14 mouse cellular contexts compared by ENCODE assay signal in genomic region chr9:16014115-16014514, GRCm38 (mm10).
A peak's percentile ranks its signal among the peaks of the same experiment; 100 is the strongest.
DNase-seq lines count a peak whose midpoint lies in the region; ATAC-seq and TF ChIP-seq lines count a peak whose summit lies in the region.
"Had no signal": no experiment of that assay in that cellular context is flagged by ENCODE, and none has a peak within 500 bp of the region (broad histone marks: within the 10 kb centered on the region; RNA-seq: fewer than 3 reads in every experiment).

No protein-coding gene starts in this region.

- WGBS in lung, postnatal 0 days: 68% methylated on average over 2 of the region's 2 CpGs
- 3% methylated on average over 2 of the region's 2 CpGs for WGBS in forebrain, embryonic 13.5 days
- WGBS in intestine, embryonic 15.5 days: 81% methylated on average over 2 of the region's 2 CpGs

- no peaks in the 10 kb centered on the region for H3K9me3 ChIP-seq in lung, postnatal 0 days (ENCODE audit: low read length)
- peaks cover 2% of the 10 kb centered on the region; the same call in 1 of the 2 replicates for H3K9me3 ChIP-seq in forebrain, embryonic 13.5 days (replicated peaks)
- no peaks in the 10 kb centered on the region for H3K9me3 ChIP-seq in intestine, embryonic 15.5 days
- H3K9me3 ChIP-seq: heart, embryonic 12.5 days had no signal

- no peak for ATAC-seq in lung, postnatal 0 days
- ATAC-seq in forebrain, embryonic 13.5 days: peak; percentile 95
- no peak for ATAC-seq in intestine, embryonic 15.5 days
- ATAC-seq: activated CD4-positive, CD25-positive, alpha-beta regulatory T cell, adult 4 months had no signal

- no peak overlapping the region for H3K4me2 ChIP-seq in lung, postnatal 0 days (replicated peaks; ENCODE audit: low read depth, low read length)
- H3K4me2 ChIP-seq in forebrain, embryonic 13.5 days: no peak overlapping the region
- H3K4me2 ChIP-seq in intestine, embryonic 15.5 days (replicated peaks): no peak overlapping the region
- H3K4me2 ChIP-seq: heart, embryonic 12.5 days; limb, embryonic 12.5 days had no signal

- no peak for TF ChIP-seq CTCF in lung, postnatal 0 days (IDR thresholded peaks at IDR 0.05)

- H3K4me3 ChIP-seq in lung, postnatal 0 days (ENCODE audit: low read depth, low read length): no peak overlapping the region
- H3K4me3 ChIP-seq in forebrain, embryonic 13.5 days: no peak overlapping the region
- no peak overlapping the region for H3K4me3 ChIP-seq in intestine, embryonic 15.5 days (replicated peaks)
- H3K4me3 ChIP-seq: erythroblast, embryonic 14.5 days; heart, embryonic 12.5 days; limb, embryonic 12.5 days had no signal

- TF ChIP-seq EP300 in lung, postnatal 0 days (IDR thresholded peaks at IDR 0.05): no peak

- H3K9ac ChIP-seq in lung, postnatal 0 days (replicated peaks; ENCODE audit: low read depth): no peak overlapping the region
- no peak overlapping the region for H3K9ac ChIP-seq in forebrain, embryonic 13.5 days
- H3K9ac ChIP-seq in intestine, embryonic 15.5 days: no peak overlapping the region
- H3K9ac ChIP-seq: heart, embryonic 12.5 days; limb, embryonic 12.5 days had no signal

- H3K27ac ChIP-seq in lung, postnatal 0 days (ENCODE audit: low read length): no peak overlapping the region
- H3K27ac ChIP-seq in forebrain, embryonic 13.5 days: no peak overlapping the region
- no peak overlapping the region for H3K27ac ChIP-seq in intestine, embryonic 15.5 days
- H3K27ac ChIP-seq: limb, embryonic 12.5 days had no signal

- peak; percentile 3 for DNase-seq in cerebellum, adult 9-10 months
- DNase-seq in cerebellum, adult 11-12 months: no peak
- DNase-seq in lung, postnatal 0 days (ENCODE audit: low spot score): peak; percentile 5
- DNase-seq in lung, postnatal 4 days: no peak
- DNase-seq in Muller cell, postnatal 12 days (ENCODE audit: inconsistent ontology term): peak; percentile 50
- DNase-seq in c-Kit-positive CD71-positive TER-119-positive erythroid progenitor cells, embryonic 14.5 days (ENCODE audit: low spot score): no peak
- DNase-seq: cerebellum, postnatal 36 days; gastrocnemius, postnatal 25 days had no signal

- H3K4me1 ChIP-seq in lung, postnatal 0 days (ENCODE audit: insufficient read depth, low read depth, low read length): no peaks in the 10 kb centered on the region
- peaks cover 12% of the 10 kb centered on the region for H3K4me1 ChIP-seq in forebrain, embryonic 13.5 days
- H3K4me1 ChIP-seq in intestine, embryonic 15.5 days (replicated peaks): no peaks in the 10 kb centered on the region
- H3K4me1 ChIP-seq: heart, embryonic 12.5 days; limb, embryonic 12.5 days had no signal

- no peaks in the 10 kb centered on the region for H3K36me3 ChIP-seq in lung, postnatal 0 days (ENCODE audit: insufficient read depth, low read length)
- no peaks in the 10 kb centered on the region for H3K36me3 ChIP-seq in forebrain, embryonic 13.5 days (ENCODE audit: poor library complexity, severe bottlenecking)
- no peaks in the 10 kb centered on the region for H3K36me3 ChIP-seq in intestine, embryonic 15.5 days
- H3K36me3 ChIP-seq: heart, embryonic 12.5 days; limb, embryonic 12.5 days had no signal

- no peaks in the 10 kb centered on the region for H3K27me3 ChIP-seq in lung, postnatal 0 days (replicated peaks; ENCODE audit: insufficient read depth, low read length)
- peaks cover 2% of the 10 kb centered on the region; the same call in 1 of the 2 replicates for H3K27me3 ChIP-seq in forebrain, embryonic 13.5 days
- H3K27me3 ChIP-seq in intestine, embryonic 15.5 days (replicated peaks): no peaks in the 10 kb centered on the region
- H3K27me3 ChIP-seq: heart, embryonic 12.5 days; limb, embryonic 12.5 days had no signal

Comparison
In these comparisons a context has a peak if more than half of its experiments do, and no peak if none do; other contexts are left out.
1. DNase-seq: peak in cerebellum, adult 9-10 months (single experiment), lung, postnatal 0 days (single experiment) and Muller cell, postnatal 12 days (single experiment); none in cerebellum, adult 11-12 months (single experiment), lung, postnatal 4 days (0 of 2) and c-Kit-positive CD71-positive TER-119-positive erythroid progenitor cells, embryonic 14.5 days (single experiment).